Mouse (Mus musculus): ENCODE data around the gene Pex14. TPM values are rescaled to one million over a fixed set of nuclear protein-coding genes. Genes with fewer than 3 reads are reported as not detected.

The Pex14 gene
- polyA plus RNA-seq, 1 experiment from 2014 or later, result 61.1 TPM

- ATAC-seq (replicated peaks; ENCODE audit: low FRiP score), result no peak
- Histone ChIP-seq H3K4me2 (0 out of 2 replicates have a peak overlapping the region, but pooled peaks have one; percentile 20), H3K4me3 (replicated peaks) (no peak overlapping the region), H3K27ac (peak overlapping the region; percentile 86), H3K9me3 (replicated peaks) (no peaks in the 10 kb centered on the region), H3K9ac (0 out of 2 replicates have a peak overlapping the region, but pooled peaks have one; percentile 4), H3K27me3 (peaks cover 51% of the 10 kb centered on the region), H3K36me3 (no peaks in the 10 kb centered on the region), H3K4me1 (peaks cover 100% of the 10 kb centered on the region)
- 17% methylated on average over 9 of the region's 9 CpGs for WGBS
Measured at GRCm38 (mm10) chr4:148923414-148923813, 176.3 kb downstream of the Pex14 start.

GRCm38 (mm10) chr4:148922221-148922700 lies 177.4 kb downstream of the Pex14 start:
- ATAC-seq (replicated peaks; ENCODE audit: low FRiP score), result peak; percentile 34; the same call in 1 of the 2 replicates
- Histone ChIP-seq H3K27ac (peak overlapping the region; percentile 86), H3K27me3 (peaks cover 56% of the 10 kb centered on the region), H3K4me2 (peak overlapping the region; percentile 51), H3K9ac (peak overlapping the region; percentile 3; the same call in 1 of the 2 replicates), H3K36me3 (no peaks in the 10 kb centered on the region), H3K4me3 (replicated peaks) (peak overlapping the region; percentile 20), H3K9me3 (replicated peaks) (no peaks in the 10 kb centered on the region), H3K4me1 (peaks cover 100% of the 10 kb centered on the region)
- WGBS, result 6% methylated on average over 16 of the region's 16 CpGs

GRCm38 (mm10) chr4:148920610-148921009 lies 179.1 kb downstream of the Pex14 start:
- Histone ChIP-seq H3K4me1 (peaks cover 96% of the 10 kb centered on the region), H3K9me3 (replicated peaks) (no peaks in the 10 kb centered on the region), H3K27ac (peak overlapping the region; percentile 87), H3K4me3 (replicated peaks) (no peak overlapping the region), H3K27me3 (peaks cover 52% of the 10 kb centered on the region), H3K36me3 (no peaks in the 10 kb centered on the region), H3K9ac (no peak overlapping the region), H3K4me2 (peak overlapping the region; percentile 23; the same call in 1 of the 2 replicates)
- 18% methylated on average over 11 of the region's 11 CpGs for WGBS
- no peak for ATAC-seq (replicated peaks; ENCODE audit: low FRiP score)

- H3K27me3 ChIP-seq, result peaks cover 44% of the 10 kb centered on the region
- ATAC-seq (replicated peaks; ENCODE audit: low FRiP score), result peak; percentile 41
- 27% methylated on average over 15 of the region's 15 CpGs for WGBS
- peak overlapping the region; percentile 87 for H3K27ac ChIP-seq
- H3K9me3 ChIP-seq (replicated peaks), result no peaks in the 10 kb centered on the region
- H3K4me1 ChIP-seq, result peaks cover 96% of the 10 kb centered on the region
- no peaks in the 10 kb centered on the region for H3K36me3 ChIP-seq
- no peak overlapping the region for H3K9ac ChIP-seq
- H3K4me2 ChIP-seq, result peak overlapping the region; percentile 25
- no peak overlapping the region for H3K4me3 ChIP-seq (replicated peaks)
Measured at GRCm38 (mm10) chr4:148918707-148919447, 180.8 kb downstream of the Pex14 start.

- ATAC-seq (replicated peaks; ENCODE audit: low FRiP score), result no peak
- Histone ChIP-seq H3K36me3 (no peaks in the 10 kb centered on the region), H3K4me2 (no peak overlapping the region), H3K4me3 (replicated peaks) (no peak overlapping the region), H3K4me1 (peaks cover 89% of the 10 kb centered on the region), H3K9ac (no peak overlapping the region), H3K27me3 (peaks cover 38% of the 10 kb centered on the region), H3K27ac (no peak overlapping the region), H3K9me3 (replicated peaks) (no peaks in the 10 kb centered on the region)
- 82% methylated on average over 15 of the region's 15 CpGs for WGBS
Measured at GRCm38 (mm10) chr4:148915849-148916248, 183.8 kb downstream of the Pex14 start.

GRCm38 (mm10) chr4:148914863-148915622 lies 184.6 kb downstream of the Pex14 start:
- peaks cover 31% of the 10 kb centered on the region for H3K27me3 ChIP-seq
- peak overlapping the region; percentile 63 for H3K27ac ChIP-seq
- peak; percentile 75 for ATAC-seq (replicated peaks; ENCODE audit: low FRiP score)
- H3K9me3 ChIP-seq (replicated peaks), result no peaks in the 10 kb centered on the region
- no peak overlapping the region for H3K4me3 ChIP-seq (replicated peaks)
- no peaks in the 10 kb centered on the region for H3K36me3 ChIP-seq
- peak overlapping the region; percentile 33; the same call in 1 of the 2 replicates for H3K4me2 ChIP-seq
- 38% methylated on average over 10 of the region's 10 CpGs for WGBS
- H3K4me1 ChIP-seq, result peaks cover 89% of the 10 kb centered on the region
- no peak overlapping the region for H3K9ac ChIP-seq

- H3K27ac ChIP-seq, result peak overlapping the region; percentile 33; the same call in 1 of the 2 replicates
- no peaks in the 10 kb centered on the region for H3K9me3 ChIP-seq (replicated peaks)
- peaks cover 13% of the 10 kb centered on the region for H3K27me3 ChIP-seq
- H3K4me1 ChIP-seq, result peaks cover 89% of the 10 kb centered on the region
- WGBS, result 59% methylated on average over 8 of the region's 8 CpGs
- H3K4me2 ChIP-seq, result no peak overlapping the region
- H3K9ac ChIP-seq, result no peak overlapping the region
- ATAC-seq (replicated peaks; ENCODE audit: low FRiP score), result no peak
- no peak overlapping the region for H3K4me3 ChIP-seq (replicated peaks)
- no peaks in the 10 kb centered on the region for H3K36me3 ChIP-seq
Measured at GRCm38 (mm10) chr4:148912826-148913590, 186.7 kb downstream of the Pex14 start.

- Histone ChIP-seq H3K4me1 (peaks cover 89% of the 10 kb centered on the region), H3K36me3 (no peaks in the 10 kb centered on the region), H3K27ac (no peak overlapping the region), H3K9ac (no peak overlapping the region), H3K27me3 (peaks cover 6% of the 10 kb centered on the region), H3K9me3 (replicated peaks) (no peaks in the 10 kb centered on the region), H3K4me2 (no peak overlapping the region), H3K4me3 (replicated peaks) (no peak overlapping the region)
- WGBS, result 40% methylated on average over 7 of the region's 7 CpGs
- no peak for ATAC-seq (replicated peaks; ENCODE audit: low FRiP score)
Measured at GRCm38 (mm10) chr4:148912134-148912533, 187.5 kb downstream of the Pex14 start.

Other genes with a start within 250 kb of the Pex14 start
- 33.2 and 36.2 TPM in 2 replicates for gene Dffa, start 4.3 kb upstream of the Pex14 start, polyA plus RNA-seq (2015; fragmentation: Nextera tagmentation; extraction: Ambion mirVana)
- gene Cort, start 26.9 kb upstream of the Pex14 start, polyA plus RNA-seq (2015; fragmentation: Nextera tagmentation; extraction: Ambion mirVana), result 0.32 TPM in 1 of 2 replicates, not detected in the other
- 36.0 and 40.6 TPM in 2 replicates for gene Cenps, start 37.8 kb upstream of the Pex14 start, polyA plus RNA-seq (2015; fragmentation: Nextera tagmentation; extraction: Ambion mirVana)
- gene Pgd, start 66.9 kb upstream of the Pex14 start, polyA plus RNA-seq (2015; fragmentation: Nextera tagmentation; extraction: Ambion mirVana), result 124 and 129 TPM in 2 replicates
- 31.1 and 31.3 TPM in 2 replicates for gene Kif1b, start 207.8 kb upstream of the Pex14 start, polyA plus RNA-seq (2015; fragmentation: Nextera tagmentation; extraction: Ambion mirVana)

Measured in kidney, embryonic 15.5 days (tissue).